Mouse (Mus musculus): ENCODE results near the gene Ttf1. TPM values are rescaled to one million over a fixed set of nuclear protein-coding genes. Genes with fewer than 3 reads are reported as not detected.

Ttf1 gene
- total and polyA plus RNA-seq, 3 experiments: 13.5 to 15.6 TPM; not detected in 1

DNA sequence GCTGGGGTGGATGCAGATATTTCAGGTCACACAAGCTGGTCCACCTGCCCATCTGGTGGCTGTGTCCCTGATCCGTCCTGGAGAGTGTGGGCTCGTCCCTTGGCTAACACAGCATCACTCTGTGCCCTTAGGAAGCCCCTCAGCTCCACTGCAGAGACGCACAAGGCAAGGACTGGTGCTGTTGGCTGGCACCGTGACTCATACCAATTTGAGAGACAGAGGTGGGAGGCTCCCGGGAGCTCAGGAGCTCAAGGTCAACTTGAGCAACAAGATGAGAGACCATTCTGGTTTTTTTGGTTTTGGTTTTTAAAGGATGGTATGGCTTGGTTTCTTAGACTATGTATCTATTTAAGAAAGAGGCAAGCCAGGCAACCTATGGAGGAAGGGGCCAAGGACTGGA is 47.5 kb upstream of the Ttf1 start:
- H3K4me1 ChIP-seq (ENCODE audit: control insufficient read depth in 1 of 2, insufficient read depth in 2 of 2, low read length in 2 of 2): no peaks in the 10 kb centered on the region
- H3K9me3 ChIP-seq (replicated peaks; ENCODE audit: insufficient read depth, low read length): no peaks in the 10 kb centered on the region
- peaks cover 3 to 7% of the 10 kb centered on the region in 2 experiments; a peak in 3 of 4 replicates for H3K27me3 ChIP-seq (ENCODE audit: control insufficient read depth in 1 of 2, insufficient read depth in 2 of 2, low read length in 2 of 2)
- H3K27ac ChIP-seq (ENCODE audit: control insufficient read depth, low read depth, low read length): no peak overlapping the region
- H3K4me3 ChIP-seq (ENCODE audit: control insufficient read depth in 1 of 2, insufficient read depth in 1 of 2, low read depth in 2 of 2, low read length in 2 of 2): no peak overlapping the region
- H3K36me3 ChIP-seq (ENCODE audit: control insufficient read depth in 1 of 2, insufficient read depth in 2 of 2, low read length in 2 of 2): no peaks in the 10 kb centered on the region
- TF ChIP-seq TBP (IDR thresholded peaks at IDR 0.05; ENCODE audit: low read depth, low read length): no peak
- H3K79me2 ChIP-seq (ENCODE audit: control insufficient read depth, insufficient read depth, low read length, poor library complexity): no peaks in the 10 kb centered on the region
- no peak overlapping the region for H3K9ac ChIP-seq (ENCODE audit: control insufficient read depth, low read depth, low read length, poor library complexity, severe bottlenecking)
- DNase-seq (ENCODE audit: low read depth, low spot score): no peak

DNA sequence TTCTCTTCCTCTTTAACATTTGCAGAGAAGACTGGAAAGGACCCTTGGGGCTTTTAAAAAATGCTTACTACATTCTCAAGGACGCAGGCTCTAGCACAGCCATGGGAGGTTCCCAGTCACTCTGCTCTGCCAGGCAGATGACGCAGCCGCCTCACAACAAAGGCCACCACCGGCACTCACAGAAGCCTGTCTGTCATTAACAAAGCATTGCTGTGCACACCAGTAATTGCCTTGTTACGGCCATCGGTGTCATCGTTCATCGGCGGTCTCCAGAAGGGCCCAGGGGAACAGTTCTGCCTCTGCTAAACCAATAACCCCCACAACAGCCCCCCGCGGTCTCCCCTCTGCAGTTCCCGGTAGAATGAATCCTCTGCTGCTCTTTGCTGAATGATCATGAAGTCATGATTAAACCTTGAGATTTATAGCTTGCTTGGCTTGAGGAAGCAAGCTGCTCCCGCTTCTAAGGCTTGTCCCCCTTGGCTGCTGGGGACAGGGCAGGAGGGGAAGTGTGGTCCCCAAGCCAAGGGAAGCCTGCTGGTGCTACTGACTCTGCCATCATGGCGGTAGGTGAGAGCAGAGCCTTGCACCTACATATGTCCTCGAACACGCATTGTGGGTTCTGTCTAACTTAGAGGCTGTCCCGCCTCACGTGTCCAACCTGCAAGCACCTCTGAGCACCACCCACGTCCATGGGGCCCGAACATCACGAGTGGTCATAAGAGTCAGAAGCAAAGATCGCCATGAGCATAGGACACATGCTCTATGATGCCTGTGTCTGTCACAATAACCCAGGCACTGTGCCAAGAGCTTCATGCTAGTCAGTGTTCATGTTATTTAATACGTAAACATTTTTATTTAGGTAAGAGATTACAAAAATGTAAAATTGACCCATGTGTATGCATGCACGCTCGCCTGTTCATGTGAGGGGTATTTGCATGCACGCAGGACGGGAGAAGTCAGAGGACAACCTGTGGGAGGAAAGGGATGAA is 43.2 kb upstream of the Ttf1 start:
- Histone ChIP-seq H3K27ac (ENCODE audit: control insufficient read depth, low read depth, low read length) (no peak overlapping the region), H3K4me1 (ENCODE audit: control insufficient read depth in 1 of 2, insufficient read depth in 2 of 2, low read length in 2 of 2) (peaks cover 3 to 16% of the 10 kb centered on the region in 2 experiments), H3K9me3 (replicated peaks; ENCODE audit: insufficient read depth, low read length) (no peaks in the 10 kb centered on the region), H3K36me3 (ENCODE audit: control insufficient read depth in 1 of 2, insufficient read depth in 2 of 2, low read length in 2 of 2) (peaks cover 0 to 4% of the 10 kb centered on the region in 2 experiments; a peak in 2 of 4 replicates), H3K4me3 (ENCODE audit: control insufficient read depth in 1 of 2, insufficient read depth in 1 of 2, low read depth in 2 of 2, low read length in 2 of 2) (no peak overlapping the region), H3K27me3 (ENCODE audit: control insufficient read depth in 1 of 2, insufficient read depth in 2 of 2, low read length in 2 of 2) (no peaks in the 10 kb centered on the region), H3K9ac (ENCODE audit: control insufficient read depth, low read depth, low read length, poor library complexity, severe bottlenecking) (no peak overlapping the region), H3K79me2 (ENCODE audit: control insufficient read depth, insufficient read depth, low read length, poor library complexity) (no peaks in the 10 kb centered on the region)
- TF ChIP-seq EP300 (IDR thresholded peaks at IDR 0.05; ENCODE audit: low read depth in 1 of 2, low read length in 2 of 2) (no peak), MAFK (IDR thresholded peaks at IDR 0.05; ENCODE audit: borderline replicate concordance, low read depth, low read length) (no peak), POLR2A (IDR thresholded peaks at IDR 0.05; ENCODE audit: control insufficient read depth in 1 of 2, insufficient read depth in 1 of 2, low read depth in 1 of 2, low read length in 2 of 2, poor library complexity in 1 of 2) (no peak), RCOR1 (IDR thresholded peaks at IDR 0.05; ENCODE audit: low read depth, low read length) (no peak), NELFE (IDR thresholded peaks at IDR 0.05; ENCODE audit: low read depth, low read length) (no peak), MAZ (IDR thresholded peaks at IDR 0.05; ENCODE audit: low read depth, low read length) (no peak), ZKSCAN1 (IDR thresholded peaks at IDR 0.05; ENCODE audit: low read depth, low read length) (no peak), RAD21 (IDR thresholded peaks at IDR 0.05; ENCODE audit: low read depth, low read length) (no peak), BHLHE40 (IDR thresholded peaks at IDR 0.05; ENCODE audit: borderline replicate concordance, low read depth, low read length) (no peak), CHD2 (IDR thresholded peaks at IDR 0.05; ENCODE audit: low read length) (no peak), NRF1 (IDR thresholded peaks at IDR 0.05; ENCODE audit: insufficient read depth, low read depth, low read length, poor library complexity, severe bottlenecking) (no peak), MYB (IDR thresholded peaks at IDR 0.05; ENCODE audit: low read depth, low read length) (no peak), MXI1 (IDR thresholded peaks at IDR 0.05; ENCODE audit: low read depth, low read length) (no peak), ZC3H11A (IDR thresholded peaks at IDR 0.05; ENCODE audit: low read depth, low read length) (no peak), SIN3A (IDR thresholded peaks at IDR 0.05; ENCODE audit: low read length) (no peak), JUND (IDR thresholded peaks at IDR 0.05; ENCODE audit: low read depth, low read length) (no peak), POLR2AphosphoS5 (IDR thresholded peaks at IDR 0.05; ENCODE audit: borderline replicate concordance, low read depth, low read length) (no peak)
- DNase-seq (ENCODE audit: low read depth, low spot score): no peak

Measured in MEL (cell line).